Mouse (Mus musculus): ENCODE results near the gene 1700088E04Rik. TPM values are rescaled to one million over a fixed set of nuclear protein-coding genes. Genes with fewer than 3 reads are reported as not detected.

The 1700088E04Rik gene
- polyA plus RNA-seq (2015; fragmentation: Nextera tagmentation; extraction: Ambion mirVana): 29.8 and 30.4 TPM in 2 replicates

DNA sequence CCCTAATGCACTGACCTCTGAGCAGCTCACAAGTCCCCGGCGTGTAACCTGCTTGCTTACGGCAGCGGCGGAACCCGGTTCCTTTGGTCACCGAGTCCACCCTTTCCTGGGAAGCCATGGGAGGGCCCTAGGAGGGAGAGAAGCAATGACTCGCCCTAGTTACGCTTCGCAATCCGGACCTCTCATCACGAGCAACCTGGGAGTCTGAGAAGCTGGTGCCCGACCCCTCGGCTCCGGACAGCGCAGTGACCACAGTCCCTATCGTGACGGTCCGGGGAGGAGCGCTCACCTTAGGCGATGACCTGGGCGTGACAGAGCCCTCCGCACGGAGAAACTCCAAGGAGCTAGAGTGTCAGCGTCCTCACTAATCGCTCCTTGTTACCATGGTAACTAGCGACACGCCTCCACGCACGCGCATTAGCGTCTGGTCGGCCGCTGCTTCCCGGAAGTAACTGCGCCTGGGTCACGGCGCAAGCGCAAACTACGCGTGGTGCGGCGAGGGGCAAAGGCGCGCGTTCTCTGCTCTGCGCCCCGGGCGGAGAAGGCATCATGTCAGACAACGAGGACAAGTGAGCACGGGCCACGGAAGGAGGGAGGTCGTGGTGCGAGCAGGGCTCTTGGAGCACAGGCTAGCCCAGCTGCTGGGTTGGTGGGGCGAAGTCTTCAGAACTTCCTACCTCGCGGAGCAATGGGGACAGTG lies at the start of gene 1700088E04Rik, which contains the start of gene Polr2f:
Gene 1700088E04Rik (minus strand): TSS at position 388 of the 700 bp plus-strand sequence.
Gene Polr2f (plus strand): TSS at position 144 of the 700 bp plus-strand sequence.
- peak; percentile 89 for ATAC-seq
- H3K9ac ChIP-seq (replicated peaks; ENCODE audit: low read depth): peak within 1 kb of the TSS; percentile 55

DNA sequence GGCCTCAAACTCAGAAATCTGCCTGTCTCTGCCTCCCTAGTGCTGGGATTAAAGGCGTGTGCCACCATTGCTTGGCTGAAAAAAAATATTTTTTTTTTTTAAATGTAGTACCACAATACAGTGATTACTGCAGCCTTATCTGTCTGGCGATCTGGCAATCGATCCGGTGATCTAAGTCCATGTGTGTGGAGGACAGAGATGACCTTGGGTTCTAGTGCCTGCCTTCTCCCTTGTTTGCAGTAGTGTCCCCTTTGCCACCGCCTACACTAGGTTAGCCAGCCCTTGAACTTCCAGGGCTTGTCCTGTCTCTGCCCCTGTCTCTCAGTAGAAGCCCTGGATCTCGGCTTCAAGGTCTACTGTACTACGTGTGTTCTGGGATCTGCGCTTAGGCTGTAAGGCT lies 46.8 kb upstream of the 1700088E04Rik start:
- Histone ChIP-seq H3K36me3 (ENCODE audit: insufficient read depth, low read length) (no peaks in the 10 kb centered on the region), H3K4me2 (replicated peaks; ENCODE audit: low read depth, low read length) (no peak overlapping the region), H3K27ac (ENCODE audit: low read length) (no peak overlapping the region), H3K9me3 (ENCODE audit: low read length) (no peaks in the 10 kb centered on the region), H3K9ac (replicated peaks; ENCODE audit: low read depth) (no peak overlapping the region), H3K4me1 (ENCODE audit: insufficient read depth, low read depth, low read length) (peaks cover 5% of the 10 kb centered on the region; the same call in 1 of the 2 replicates), H3K4me3 (ENCODE audit: low read depth, low read length) (no peak overlapping the region), H3K27me3 (replicated peaks; ENCODE audit: insufficient read depth, low read length) (no peaks in the 10 kb centered on the region)
- 87% methylated on average over 8 of the region's 8 CpGs for WGBS
- DNase-seq (ENCODE audit: low spot score): no peak
- TF ChIP-seq CTCF (IDR thresholded peaks at IDR 0.05): no peak
- ATAC-seq: no peak

More for the DNA sequence above, at the start of gene 1700088E04Rik, which contains the start of gene Polr2f:
- H3K4me2 ChIP-seq (replicated peaks; ENCODE audit: low read depth, low read length): peak within 1 kb of the TSS; percentile 83
- TF ChIP-seq CTCF (IDR thresholded peaks at IDR 0.05) (0 out of 2 replicates have a peak, but pooled peaks have one; percentile 0), EP300 (IDR thresholded peaks at IDR 0.05) (no peak)
- 1% methylated on average over 57 of the region's 57 CpGs for WGBS
- no peaks in the 10 kb centered on the region for H3K27me3 ChIP-seq (replicated peaks; ENCODE audit: insufficient read depth, low read length)
- DNase-seq (ENCODE audit: low spot score): peak; percentile 96
- no peaks in the 10 kb centered on the region for H3K4me1 ChIP-seq (ENCODE audit: insufficient read depth, low read depth, low read length)
- H3K36me3 ChIP-seq (ENCODE audit: insufficient read depth, low read length): 0 out of 2 replicates have a peak, but pooled peaks cover 3% of the 10 kb centered on the region
- H3K4me3 ChIP-seq (ENCODE audit: low read depth, low read length): peak within 1 kb of the TSS; percentile 75
- no peaks in the 10 kb centered on the region for H3K9me3 ChIP-seq (ENCODE audit: low read length)
- peak within 1 kb of the TSS; percentile 34 for H3K27ac ChIP-seq (ENCODE audit: low read length)

DNA sequence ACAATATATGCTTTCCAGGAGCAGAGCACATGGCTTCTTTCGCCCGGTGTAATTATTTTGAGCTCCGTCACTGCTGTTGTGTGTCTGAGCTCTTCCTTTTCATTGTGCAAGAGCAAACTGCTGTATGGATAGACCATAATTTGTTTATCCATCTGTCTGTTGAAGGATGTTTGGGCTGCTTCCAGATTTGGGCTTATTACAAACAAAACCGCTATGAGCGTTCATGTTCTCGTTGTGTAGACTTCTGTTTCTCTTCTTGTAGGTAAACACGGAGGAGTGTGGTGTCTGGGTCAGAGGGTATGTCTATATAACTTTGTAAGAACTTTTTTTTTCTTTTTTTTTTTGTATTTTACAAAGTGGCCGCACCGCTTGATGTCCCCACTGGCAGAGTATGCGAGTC lies 44.2 kb upstream of the 1700088E04Rik start:
- Histone ChIP-seq H3K9ac (replicated peaks; ENCODE audit: low read depth) (no peak overlapping the region), H3K9me3 (ENCODE audit: low read length) (no peaks in the 10 kb centered on the region), H3K36me3 (ENCODE audit: insufficient read depth, low read length) (no peaks in the 10 kb centered on the region), H3K27me3 (replicated peaks; ENCODE audit: insufficient read depth, low read length) (no peaks in the 10 kb centered on the region), H3K27ac (ENCODE audit: low read length) (no peak overlapping the region), H3K4me2 (replicated peaks; ENCODE audit: low read depth, low read length) (no peak overlapping the region), H3K4me3 (ENCODE audit: low read depth, low read length) (no peak overlapping the region), H3K4me1 (ENCODE audit: insufficient read depth, low read depth, low read length) (peaks cover 5% of the 10 kb centered on the region; the same call in 1 of the 2 replicates)
- peak; percentile 72 for DNase-seq (ENCODE audit: low spot score)
- peak; percentile 56 for ATAC-seq
- TF ChIP-seq EP300 (IDR thresholded peaks at IDR 0.05): peak; percentile 32; the same call in 1 of the 2 replicates
- no peak for TF ChIP-seq CTCF (IDR thresholded peaks at IDR 0.05)
- WGBS: 31% methylated on average over 10 of the region's 10 CpGs

DNA sequence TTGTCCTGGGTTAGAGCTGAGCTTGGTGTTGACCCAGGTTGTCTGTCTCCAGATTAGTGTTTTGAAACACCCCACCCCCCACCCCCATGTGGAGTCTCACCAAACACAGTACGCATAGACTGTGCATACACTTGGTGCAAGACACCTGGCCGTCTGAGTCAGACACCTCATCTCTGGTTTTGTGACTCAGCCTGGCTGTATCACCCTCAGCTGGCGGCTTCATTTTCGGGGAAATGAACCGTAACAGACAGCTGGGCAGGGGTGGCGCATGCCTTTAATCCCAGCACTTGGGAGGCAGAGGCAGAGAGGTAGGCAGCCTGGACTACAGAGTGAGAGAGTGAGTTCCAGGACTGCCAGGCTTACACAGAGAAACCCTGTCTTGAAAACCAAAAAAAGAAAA lies 35.9 kb upstream of the 1700088E04Rik start:
- WGBS: 50% methylated on average over 6 of the region's 6 CpGs
- no peak for DNase-seq (ENCODE audit: low spot score)

DNA sequence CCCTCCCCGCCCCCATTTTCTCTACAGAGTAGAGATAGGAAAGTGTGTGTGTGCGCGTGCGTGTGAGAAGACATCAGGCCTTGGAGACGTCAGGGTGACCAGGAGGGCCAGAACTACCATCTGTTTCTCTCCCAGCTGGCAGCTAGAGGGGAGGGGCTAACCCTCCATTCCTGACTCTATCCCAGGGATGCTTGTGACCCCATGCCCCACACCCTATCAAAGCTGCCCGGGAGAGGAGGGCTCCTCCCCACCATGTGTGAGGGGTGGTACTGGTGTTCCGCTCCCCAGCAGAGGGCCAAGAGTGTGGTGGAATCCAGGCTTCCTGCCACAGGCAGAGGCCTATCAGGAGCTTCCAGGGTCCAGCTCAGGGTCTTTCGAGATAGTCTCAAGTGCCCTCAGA lies 25.7 kb upstream of the 1700088E04Rik start:
- no peak overlapping the region for H3K27ac ChIP-seq (ENCODE audit: low read length)
- H3K9ac ChIP-seq (replicated peaks; ENCODE audit: low read depth): no peak overlapping the region
- H3K9me3 ChIP-seq (ENCODE audit: low read length): no peaks in the 10 kb centered on the region
- no peaks in the 10 kb centered on the region for H3K36me3 ChIP-seq (ENCODE audit: insufficient read depth, low read length)
- H3K4me3 ChIP-seq (ENCODE audit: low read depth, low read length): no peak overlapping the region
- TF ChIP-seq EP300 (IDR thresholded peaks at IDR 0.05): no peak
- no peak for TF ChIP-seq CTCF (IDR thresholded peaks at IDR 0.05)
- no peaks in the 10 kb centered on the region for H3K4me1 ChIP-seq (ENCODE audit: insufficient read depth, low read depth, low read length)
- H3K4me2 ChIP-seq (replicated peaks; ENCODE audit: low read depth, low read length): no peak overlapping the region
- DNase-seq (ENCODE audit: low spot score) (no peak), ATAC-seq (no peak)
- peaks cover 30% of the 10 kb centered on the region for H3K27me3 ChIP-seq (replicated peaks; ENCODE audit: insufficient read depth, low read length)
- 49% methylated on average over 8 of the region's 8 CpGs for WGBS

More for the DNA sequence above, 35.9 kb upstream of the 1700088E04Rik start:
- Histone ChIP-seq H3K27ac (ENCODE audit: low read length) (no peak overlapping the region), H3K9me3 (ENCODE audit: low read length) (no peaks in the 10 kb centered on the region), H3K4me1 (ENCODE audit: insufficient read depth, low read depth, low read length) (no peaks in the 10 kb centered on the region), H3K36me3 (ENCODE audit: insufficient read depth, low read length) (no peaks in the 10 kb centered on the region), H3K4me2 (replicated peaks; ENCODE audit: low read depth, low read length) (no peak overlapping the region), H3K4me3 (ENCODE audit: low read depth, low read length) (no peak overlapping the region), H3K9ac (replicated peaks; ENCODE audit: low read depth) (no peak overlapping the region), H3K27me3 (replicated peaks; ENCODE audit: insufficient read depth, low read length) (no peaks in the 10 kb centered on the region)
- ATAC-seq: no peak
- TF ChIP-seq CTCF (IDR thresholded peaks at IDR 0.05) (no peak), EP300 (IDR thresholded peaks at IDR 0.05) (no peak)

DNA sequence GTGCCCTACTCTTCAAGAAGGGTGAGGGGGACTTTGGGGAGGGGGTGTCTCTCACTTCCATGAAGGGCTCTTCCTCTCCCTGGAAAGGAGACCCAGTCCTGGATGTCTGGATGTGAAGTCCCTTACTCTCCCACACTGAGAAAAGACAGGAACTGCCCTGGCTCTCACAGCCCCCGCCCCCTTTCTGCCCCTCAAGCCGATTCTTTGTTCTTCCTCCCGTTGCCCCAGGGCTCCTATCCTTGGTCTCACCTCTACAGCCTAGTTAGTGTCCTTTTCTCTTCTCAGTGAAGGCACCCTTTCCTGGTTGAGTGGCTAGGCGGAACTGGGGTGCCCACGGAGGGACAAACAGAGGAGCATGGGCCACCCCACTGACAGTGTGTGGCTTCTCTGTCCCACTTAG lies 24.1 kb upstream of the 1700088E04Rik start, which contains the start of gene Sox10:
Gene Sox10 (minus strand): TSS at position 101 of the 400 bp plus-strand sequence.
- Histone ChIP-seq H3K27me3 (replicated peaks; ENCODE audit: insufficient read depth, low read length) (peaks cover 31% of the 10 kb centered on the region), H3K9ac (replicated peaks; ENCODE audit: low read depth) (no peak within 1 kb of the TSS), H3K9me3 (ENCODE audit: low read length) (no peaks in the 10 kb centered on the region), H3K4me3 (ENCODE audit: low read depth, low read length) (no peak within 1 kb of the TSS), H3K36me3 (ENCODE audit: insufficient read depth, low read length) (no peaks in the 10 kb centered on the region), H3K4me1 (ENCODE audit: insufficient read depth, low read depth, low read length) (no peaks in the 10 kb centered on the region), H3K4me2 (replicated peaks; ENCODE audit: low read depth, low read length) (no peak within 1 kb of the TSS), H3K27ac (ENCODE audit: low read length) (no peak within 1 kb of the TSS)
- WGBS: 53% methylated on average over 5 of the region's 5 CpGs
- ATAC-seq (no peak), DNase-seq (ENCODE audit: low spot score) (no peak)
- TF ChIP-seq CTCF (IDR thresholded peaks at IDR 0.05): no peak
- no peak for TF ChIP-seq EP300 (IDR thresholded peaks at IDR 0.05)
